Mouse (Mus musculus) spleen, postnatal 36 days (tissue): ENCODE measurements at regions not wholly inside any gene's neighbourhood (a gene's known extent, or its start where the extent isn't known, plus 50 kb on each side); places are given as distances from the start of the nearest gene placed in this dataset.

ENCODE experiments used
- DNase-seq, 2 experiments: peaks; one replicate each; pipeline ENCODE4 v3.0.0; 2022; ENCODE audit warnings: low spot score in 2 of 2, mixed read lengths in 1 of 2

- DNase-seq, result peak in 1 of 2 experiments; percentile 25
Measured at GRCm38 (mm10) chr2:10307376-10307775, 62.9 kb upstream of the Sfmbt2 start.

- DNase-seq, result no peak
Measured at GRCm38 (mm10) chr2:10309656-10310055, 60.7 kb upstream of the Sfmbt2 start.

GRCm38 (mm10) chr2:10311719-10312118 lies 58.6 kb upstream of the Sfmbt2 start:
- DNase-seq, result peak in 1 of 2 experiments; percentile 16

GRCm38 (mm10) chr2:10312398-10312797 lies 57.9 kb upstream of the Sfmbt2 start:
- no peak for DNase-seq

- peak in 1 of 2 experiments; percentile 6 for DNase-seq
Measured at GRCm38 (mm10) chr2:10314251-10315243, 55.8 kb upstream of the Sfmbt2 start.

- DNase-seq, result no peak
Measured at GRCm38 (mm10) chr2:10316347-10316746, 54.0 kb upstream of the Sfmbt2 start.

- DNase-seq, result no peak
Measured at GRCm38 (mm10) chr2:10318166-10318768, 52.0 kb upstream of the Sfmbt2 start.
